34 mouse cellular contexts compared by ENCODE assay signal in genomic region chr5:135527986-135528385, GRCm38 (mm10). TPM values are rescaled to one million over a fixed set of nuclear protein-coding genes. Genes with fewer than 3 reads are reported as not detected.
DNase-seq lines count a peak whose midpoint lies in the region; ATAC-seq and TF ChIP-seq lines count a peak whose summit lies in the region.
"Had no signal": no experiment of that assay in that cellular context is flagged by ENCODE, and none has a peak within 500 bp of the region (broad histone marks: within the 10 kb centered on the region; RNA-seq: fewer than 3 reads in every experiment).

No protein-coding gene starts in this region.

- ATAC-seq in kidney, embryonic 16.5 days (ENCODE audit: low FRiP score, low TSS enrichment) = peak; percentile 55; the same call in 1 of the 2 replicates
- ATAC-seq: CD4-positive, CD25-positive, alpha-beta regulatory T cell, adult 4 months; forebrain, embryonic 15.5 days; hindbrain, postnatal 0 days; intestine, embryonic 16.5 days; midbrain, embryonic 16.5 days had no signal

- WGBS in heart, adult 2 months = 33% methylated on average over 7 of the region's 7 CpGs
- WGBS in kidney, embryonic 16.5 days = 19% methylated on average over 7 of the region's 7 CpGs

- H3K79me2 ChIP-seq in heart, adult 2 months (replicated peaks; ENCODE audit: control insufficient read depth, insufficient read depth, low read length) = no peaks in the 10 kb centered on the region; the same call in 1 of the 2 replicates

- no peak overlapping the region for H3K9ac ChIP-seq in heart, adult 2 months (ENCODE audit: low read depth, low read length)
- no peak overlapping the region for H3K9ac ChIP-seq in kidney, embryonic 16.5 days (replicated peaks; ENCODE audit: low read length)
- H3K9ac ChIP-seq: forebrain, embryonic 15.5 days; heart, embryonic 15.5 days; liver, embryonic 15.5 days; lung, embryonic 15.5 days; neural tube, embryonic 13.5 days had no signal

- no peak for TF ChIP-seq CTCF in heart, adult 2 months (IDR thresholded peaks at IDR 0.05)

- H3K27me3 ChIP-seq in heart, adult 2 months (ENCODE audit: control insufficient read depth, insufficient read depth, low read length) = no peaks in the 10 kb centered on the region
- H3K27me3 ChIP-seq in kidney, embryonic 16.5 days (ENCODE audit: insufficient read depth, low read length) = no peaks in the 10 kb centered on the region
- H3K27me3 ChIP-seq: forebrain, embryonic 15.5 days; heart, embryonic 15.5 days; liver, embryonic 15.5 days; lung, embryonic 15.5 days; megakaryocyte, embryonic 14.5 days; neural tube, embryonic 13.5 days had no signal

- no peak for TF ChIP-seq POLR2A in heart, adult 2 months (IDR thresholded peaks at IDR 0.05; ENCODE audit: insufficient read depth, low read depth, low read length)

- no peak overlapping the region for H3K4me3 ChIP-seq in heart, adult 2 months
- H3K4me3 ChIP-seq in kidney, embryonic 16.5 days (ENCODE audit: low read length) = no peak overlapping the region
- H3K4me3 ChIP-seq: forebrain, embryonic 15.5 days; heart, embryonic 15.5 days; limb, embryonic 10.5 days; liver, embryonic 15.5 days; lung, embryonic 15.5 days; megakaryocyte, embryonic 14.5 days; myocyte; neural tube, embryonic 13.5 days had no signal

- H3K4me2 ChIP-seq in kidney, embryonic 16.5 days (replicated peaks; ENCODE audit: low read depth, low read length) = no peak overlapping the region
- H3K4me2 ChIP-seq: forebrain, embryonic 15.5 days; heart, embryonic 15.5 days; liver, embryonic 15.5 days; lung, embryonic 15.5 days; neural tube, embryonic 13.5 days had no signal

- H3K9me3 ChIP-seq in kidney, embryonic 16.5 days (ENCODE audit: low read length) = no peaks in the 10 kb centered on the region
- H3K9me3 ChIP-seq: forebrain, embryonic 15.5 days; heart, embryonic 15.5 days; limb, embryonic 10.5 days; liver, embryonic 15.5 days; lung, embryonic 15.5 days had no signal

- intact Hi-C loops in heart, adult 2 months (cut with DNase I) = loop anchor here (2.0 kb wide), 1 partner anchor 17 kb away; the partner anchor contains the start of gene Hip1
- intact Hi-C loops in heart, postnatal 36 days (cut with DNase I) = no loop called here

- peak overlapping the region; percentile 0; the same call in 1 of the 2 replicates for H3K27ac ChIP-seq in heart, adult 2 months
- no peak overlapping the region; the same call in 1 of the 2 replicates for H3K27ac ChIP-seq in kidney, embryonic 16.5 days (ENCODE audit: low read length)
- H3K27ac ChIP-seq: forebrain, embryonic 15.5 days; hindbrain, postnatal 0 days; limb, embryonic 10.5 days; liver, embryonic 15.5 days; lung, embryonic 15.5 days; neural tube, embryonic 13.5 days had no signal

- TF ChIP-seq EP300 in heart, adult 2 months (IDR thresholded peaks at IDR 0.05; ENCODE audit: insufficient read depth, low read depth, low read length) = no peak

- peak; percentile 44 for DNase-seq in adrenal gland, postnatal 14 days
- DNase-seq in adrenal gland, adult 2 months = no peak
- no peak for DNase-seq in heart, adult 2 months
- no peak for DNase-seq in heart, postnatal 36 days
- no peak for DNase-seq in kidney, postnatal 14 days
- DNase-seq in mesoderm, embryonic 11.5 days (ENCODE audit: low read depth, low spot score) = peak; percentile 44
- DNase-seq: cerebellum, adult 11 months; cerebellum, postnatal 10 days; gastrocnemius, postnatal 10 days; heart, adult 11 months; liver; lung, postnatal 36 days; retina, postnatal 1 day; right cerebral cortex, postnatal 25 days; spleen, adult 18-20 months had no signal

- H3K4me1 ChIP-seq in heart, adult 2 months (ENCODE audit: control insufficient read depth, insufficient read depth, low read length) = peaks cover 34% of the 10 kb centered on the region
- H3K4me1 ChIP-seq in kidney, embryonic 16.5 days (ENCODE audit: insufficient read depth, low read length) = peaks cover 23% of the 10 kb centered on the region
- H3K4me1 ChIP-seq: forebrain, embryonic 15.5 days; liver, embryonic 15.5 days had no signal

- peaks cover 11% of the 10 kb centered on the region for H3K36me3 ChIP-seq in heart, adult 2 months (ENCODE audit: control insufficient read depth, insufficient read depth, low read length)
- no peaks in the 10 kb centered on the region for H3K36me3 ChIP-seq in kidney, embryonic 16.5 days (ENCODE audit: insufficient read depth, low read length)
- H3K36me3 ChIP-seq: forebrain, embryonic 15.5 days; heart, embryonic 15.5 days; liver, embryonic 15.5 days; lung, embryonic 15.5 days had no signal

RNA-seq across cellular contexts. Expression of gene Hip1, which starts 16.9 kb away (rescaled TPM):
- total RNA-seq in adrenal gland, postnatal 14 days (2021) = 31.1 and 38.5 TPM in 2 replicates
- 10 to 100 TPM; 17.2 to 26.7 TPM for total RNA-seq in adrenal gland, adult 2 months (2021)
- polyA plus RNA-seq in adrenal gland, adult 2 months (2012; rRNA removed) = 19.4 and 20.5 TPM in 2 replicates
- 10 to 100 TPM; 25.0 to 29.6 TPM for total RNA-seq in heart, adult 2 months (2021)
- 22.2 and 34.4 TPM in 2 replicates for polyA plus RNA-seq in heart, adult 2 months (2012; rRNA removed)
- 10 to 100 TPM; 32.6 to 38.6 TPM for total RNA-seq in heart, postnatal 36 days (2021)
- polyA plus RNA-seq in kidney, embryonic 16.5 days (2015; fragmentation: Nextera tagmentation; extraction: Ambion mirVana) = 37.1 and 48.9 TPM in 2 replicates

RNA-seq across cellular contexts. Expression of gene Ccl26, which starts 35.4 kb away (rescaled TPM):
- not detected in 2 replicates for total RNA-seq in adrenal gland, postnatal 14 days (2021)
- total RNA-seq in adrenal gland, adult 2 months (2021) = not detected
- not detected in 2 replicates for polyA plus RNA-seq in adrenal gland, adult 2 months (2012; rRNA removed)
- total RNA-seq in heart, adult 2 months (2021) = not detected
- polyA plus RNA-seq in heart, adult 2 months (2012; rRNA removed) = not detected in 2 replicates
- total RNA-seq in heart, postnatal 36 days (2021) = not detected
- polyA plus RNA-seq in kidney, embryonic 16.5 days (2015; fragmentation: Nextera tagmentation; extraction: Ambion mirVana) = not detected in 2 replicates
- total RNA-seq: gastrocnemius, postnatal 10 days; hindbrain, postnatal 0 days; layer of hippocampus, adult 18-20 months; layer of hippocampus, postnatal 14 days; left cerebral cortex, adult 8-10 months had no signal
- polyA plus RNA-seq: CD4-positive, CD25-positive, alpha-beta regulatory T cell, adult 4 months; cortical plate, adult 2 months; forebrain, embryonic 15.5 days; heart, embryonic 15.5 days; hindbrain, embryonic 11.5 days; hindbrain, postnatal 0 days; intestine, embryonic 16.5 days; limb, embryonic 10.5 days; liver, embryonic 15.5 days; lung, embryonic 15.5 days; midbrain, embryonic 16.5 days; myocyte; neural tube, embryonic 13.5 days; thymus, postnatal 0 days had no signal

RNA-seq across cellular contexts. Expression of gene Ccl24, which starts 44.9 kb away (rescaled TPM):
- 1.6 and 3.1 TPM in 2 replicates for total RNA-seq in adrenal gland, postnatal 14 days (2021)
- total RNA-seq in adrenal gland, adult 2 months (2021) = 1 to 10 TPM; 1.9 to 2.0 TPM
- polyA plus RNA-seq in adrenal gland, adult 2 months (2012; rRNA removed) = 0.88 and 2.0 TPM in 2 replicates
- 1 to 10 TPM; 2.6 TPM for total RNA-seq in heart, adult 2 months (2021)
- polyA plus RNA-seq in heart, adult 2 months (2012; rRNA removed) = 3.2 and 4.3 TPM in 2 replicates
- total RNA-seq in heart, postnatal 36 days (2021) = 1 to 10 TPM; 1.4 to 2.7 TPM
- 1.8 and 2.0 TPM in 2 replicates for polyA plus RNA-seq in kidney, embryonic 16.5 days (2015; fragmentation: Nextera tagmentation; extraction: Ambion mirVana)
- total RNA-seq: left cerebral cortex, adult 8-10 months had no signal
- polyA plus RNA-seq: CD4-positive, CD25-positive, alpha-beta regulatory T cell, adult 4 months; myocyte had no signal

Comparison
In these comparisons a context has a peak if more than half of its experiments do, and no peak if none do; other contexts are left out.
1. DNase-seq: peak in adrenal gland, postnatal 14 days (single experiment) and mesoderm, embryonic 11.5 days (single experiment); none in adrenal gland, adult 2 months (single experiment), heart, adult 2 months (0 of 2), heart, postnatal 36 days (0 of 2) and kidney, postnatal 14 days (single experiment).